Mouse (Mus musculus) limb, embryonic 15.5 days (tissue): ENCODE measurements around the gene Nrip3. TPM values are rescaled to one million over a fixed set of nuclear protein-coding genes. Genes with fewer than 3 reads are reported as not detected.

Source experiments
- ATAC-seq: fragments of 200-750 bp; cut with Nextera tagmentation; 2 replicates; pipeline ENCODE4 v1.8.0; 2017; ENCODE audit warnings: low read depth, moderate TSS enrichment; ENCODE audit not compliant: insufficient number of reproducible peaks, low FRiP score, low TSS enrichment
- H3K27ac ChIP-seq: fragments of 300-500 bp; sonication (generic); 2 replicates; pipeline ENCODE4 v1.5.1; 2015; ENCODE audit warnings: moderate library complexity, mild to moderate bottlenecking, inconsistent platforms
- H3K27me3 ChIP-seq: fragments of 300-500 bp; sonication (generic); 2 replicates; pipeline ENCODE4 v1.6.1; 2015; ENCODE audit warnings: inconsistent platforms
- H3K36me3 ChIP-seq: fragments of 300-500 bp; sonication (generic); 2 replicates; pipeline ENCODE4 v1.6.1; 2015; ENCODE audit warnings: inconsistent platforms
- H3K4me1 ChIP-seq: fragments of 300-500 bp; sonication (generic); 2 replicates; pipeline ENCODE4 v1.6.1; 2015; ENCODE audit warnings: inconsistent platforms
- H3K4me2 ChIP-seq: fragments of 300-500 bp; sonication (generic); 2 replicates; pipeline ENCODE4 v1.6.1; 2015; ENCODE audit warnings: mild to moderate bottlenecking, inconsistent platforms
- H3K4me3 ChIP-seq: fragments of 300-500 bp; sonication (generic); 2 replicates; pipeline ENCODE4 v1.5.1; 2015; ENCODE audit warnings: mild to moderate bottlenecking, inconsistent platforms
- H3K9ac ChIP-seq: fragments of 300-500 bp; sonication (generic); 2 replicates; pipeline ENCODE4 v1.6.1; 2015; ENCODE audit warnings: inconsistent platforms
- H3K9me3 ChIP-seq: fragments of 300-500 bp; sonication (generic); 2 replicates; pipeline ENCODE4 v1.6.1; 2016; ENCODE audit warnings: inconsistent platforms
- WGBS: fragments of 180-500 bp; shearing (Covaris S2); methylation state at CpG from one replicate; pipeline ENCODE4 v1.1.7; 2015; 5-methylcytosine and 5-hydroxymethylcytosine counted together
- polyA plus RNA-seq: library from polyadenylated mRNA; unstranded; fragments of >200 nt; fragmentation: Nextera tagmentation; extraction: Ambion mirVana; gene quantifications from 2 replicates; pipeline ENCODE4 v1.2.1, GENCODE M21; 2015

Nrip3 gene
- polyA plus RNA-seq, 1 experiment from 2014 or later: 1.7 TPM

DNA sequence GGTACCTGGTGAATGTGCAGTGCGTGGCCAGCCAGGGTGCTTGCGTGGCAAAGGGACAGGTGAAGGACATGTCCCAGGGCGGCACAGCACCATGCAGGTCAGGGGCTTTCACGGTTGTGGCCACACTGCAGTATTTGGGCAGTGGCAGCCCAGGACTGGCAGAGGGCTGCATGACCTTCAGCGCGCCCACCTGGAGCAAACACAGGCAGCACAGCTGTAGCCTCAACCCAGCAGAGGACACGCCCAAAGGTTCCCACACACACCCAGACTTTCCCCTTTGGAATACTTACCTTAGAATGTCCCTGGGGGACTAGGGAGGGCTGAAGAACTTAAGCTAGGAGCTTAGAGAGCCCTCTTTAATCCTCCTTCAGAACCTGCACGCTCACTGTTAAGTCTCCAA, 58.7 kb downstream of the Nrip3 start:
- 94% methylated on average over 8 of the region's 8 CpGs for WGBS
- no peak overlapping the region for H3K4me2 ChIP-seq
- H3K36me3 ChIP-seq: no peaks in the 10 kb centered on the region
- no peaks in the 10 kb centered on the region for H3K9me3 ChIP-seq
- no peak overlapping the region for H3K4me3 ChIP-seq
- no peaks in the 10 kb centered on the region for H3K27me3 ChIP-seq
- no peak for ATAC-seq
- H3K4me1 ChIP-seq: no peaks in the 10 kb centered on the region
- H3K9ac ChIP-seq: no peak overlapping the region
- H3K27ac ChIP-seq: no peak overlapping the region

DNA sequence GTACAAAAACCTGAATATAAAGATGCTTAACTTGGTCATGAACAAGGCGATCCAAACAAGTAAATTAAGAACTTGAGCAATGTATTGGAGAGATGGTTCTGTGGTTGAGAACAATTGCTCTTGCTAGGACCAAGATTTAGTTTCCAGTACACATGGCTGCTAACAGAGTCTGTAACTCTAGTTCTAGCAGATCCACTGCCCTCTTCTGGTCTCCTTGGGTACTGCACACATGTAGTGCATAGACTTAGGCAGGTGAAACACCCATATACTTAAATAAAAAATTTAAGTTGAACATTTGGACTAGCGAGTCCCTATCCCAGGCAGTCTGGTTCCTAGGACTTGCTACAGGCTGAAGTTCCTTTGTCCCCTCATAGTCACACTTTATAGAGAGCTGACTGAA, 59.2 kb downstream of the Nrip3 start:
- Histone ChIP-seq H3K4me1 (no peaks in the 10 kb centered on the region), H3K36me3 (no peaks in the 10 kb centered on the region), H3K27ac (no peak overlapping the region), H3K9me3 (no peaks in the 10 kb centered on the region), H3K4me3 (no peak overlapping the region), H3K9ac (no peak overlapping the region), H3K27me3 (no peaks in the 10 kb centered on the region), H3K4me2 (no peak overlapping the region)
- WGBS: 95% methylated on average over 2 of the region's 2 CpGs
- ATAC-seq: no peak

DNA sequence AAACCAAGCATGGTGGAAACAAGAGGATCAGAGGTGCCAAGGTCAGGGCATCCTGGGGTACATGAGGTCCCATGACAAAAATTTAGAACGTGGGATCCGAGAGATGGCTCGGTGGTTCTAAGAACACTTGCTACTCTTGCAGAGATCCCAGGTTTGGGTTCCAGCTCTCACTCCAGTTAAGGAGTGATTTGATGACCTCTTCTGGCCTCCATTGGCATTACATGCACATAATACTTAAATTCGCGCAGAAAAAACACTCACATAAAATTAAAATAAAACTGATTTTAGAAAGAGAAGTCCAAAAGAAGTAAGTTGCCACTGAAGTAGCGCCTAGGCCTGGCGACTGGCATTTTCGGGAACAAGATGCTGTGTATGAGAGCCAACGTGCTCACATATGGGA, 62.5 kb downstream of the Nrip3 start:
- no peaks in the 10 kb centered on the region for H3K9me3 ChIP-seq
- H3K4me3 ChIP-seq: no peak overlapping the region
- H3K27ac ChIP-seq: no peak overlapping the region
- H3K9ac ChIP-seq: no peak overlapping the region
- 54% methylated on average over 9 of the region's 9 CpGs for WGBS
- ATAC-seq: no peak
- H3K36me3 ChIP-seq: no peaks in the 10 kb centered on the region
- no peak overlapping the region for H3K4me2 ChIP-seq
- no peaks in the 10 kb centered on the region for H3K4me1 ChIP-seq
- no peaks in the 10 kb centered on the region for H3K27me3 ChIP-seq

DNA sequence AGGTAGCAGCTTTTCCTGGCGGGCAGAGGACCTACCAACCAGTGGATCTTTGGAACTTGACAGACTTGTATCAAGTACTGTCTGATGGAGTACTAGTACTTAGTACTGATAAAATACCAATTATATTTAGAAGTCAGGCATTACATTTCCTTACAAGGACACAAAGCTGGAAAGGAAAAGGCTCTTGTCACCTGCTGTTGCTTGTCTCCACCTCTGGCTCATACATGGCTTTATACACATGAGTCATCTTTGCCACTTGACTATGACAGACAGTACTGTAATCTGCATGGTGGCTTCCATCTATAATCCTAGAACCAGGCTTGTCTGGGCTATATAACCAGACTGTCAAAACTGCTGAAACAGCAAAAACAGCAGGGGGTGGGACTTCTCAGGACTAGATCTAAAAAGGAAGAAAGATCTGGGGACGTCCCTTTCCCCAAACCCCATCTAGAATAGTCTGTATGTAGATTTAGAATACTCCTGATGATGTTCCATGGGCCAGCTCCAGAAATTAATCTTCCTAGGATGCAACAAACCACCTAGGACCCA, 68.3 kb downstream of the Nrip3 start:
- peaks cover 34% of the 10 kb centered on the region for H3K36me3 ChIP-seq
- peaks cover 7% of the 10 kb centered on the region for H3K4me1 ChIP-seq
- no peak overlapping the region for H3K4me2 ChIP-seq
- no peaks in the 10 kb centered on the region for H3K27me3 ChIP-seq
- no peak overlapping the region for H3K4me3 ChIP-seq
- H3K9ac ChIP-seq: no peak overlapping the region
- ATAC-seq: no peak
- H3K27ac ChIP-seq: no peak overlapping the region
- H3K9me3 ChIP-seq: no peaks in the 10 kb centered on the region
- 86% methylated on average over 2 of the region's 2 CpGs for WGBS

DNA sequence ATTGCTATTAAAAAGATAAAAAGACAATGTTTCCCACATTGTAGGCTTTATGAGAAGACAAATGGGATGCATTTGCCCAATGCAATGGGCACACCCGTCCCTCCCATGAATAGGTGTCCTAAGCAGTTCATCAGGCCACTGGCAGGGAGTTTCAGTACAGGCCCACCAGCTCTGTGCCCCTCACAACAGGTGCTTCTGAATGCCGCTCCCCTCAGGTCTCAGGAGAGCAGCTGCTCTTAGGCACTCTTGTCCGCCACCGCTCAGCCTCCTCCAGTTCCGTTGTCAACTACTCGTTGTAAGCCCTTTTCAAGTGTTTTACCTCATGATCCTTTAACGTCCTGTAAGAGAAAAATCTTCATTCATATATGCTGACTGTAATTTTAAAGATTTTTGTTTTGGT, 69.6 kb downstream of the Nrip3 start:
- peaks cover 34% of the 10 kb centered on the region for H3K36me3 ChIP-seq
- H3K4me3 ChIP-seq: no peak overlapping the region
- no peak overlapping the region for H3K9ac ChIP-seq
- peaks cover 11% of the 10 kb centered on the region for H3K4me1 ChIP-seq
- 85% methylated on average over 7 of the region's 7 CpGs for WGBS
- no peaks in the 10 kb centered on the region for H3K27me3 ChIP-seq
- ATAC-seq: no peak
- H3K27ac ChIP-seq: no peak overlapping the region
- H3K9me3 ChIP-seq: no peaks in the 10 kb centered on the region
- no peak overlapping the region for H3K4me2 ChIP-seq

DNA sequence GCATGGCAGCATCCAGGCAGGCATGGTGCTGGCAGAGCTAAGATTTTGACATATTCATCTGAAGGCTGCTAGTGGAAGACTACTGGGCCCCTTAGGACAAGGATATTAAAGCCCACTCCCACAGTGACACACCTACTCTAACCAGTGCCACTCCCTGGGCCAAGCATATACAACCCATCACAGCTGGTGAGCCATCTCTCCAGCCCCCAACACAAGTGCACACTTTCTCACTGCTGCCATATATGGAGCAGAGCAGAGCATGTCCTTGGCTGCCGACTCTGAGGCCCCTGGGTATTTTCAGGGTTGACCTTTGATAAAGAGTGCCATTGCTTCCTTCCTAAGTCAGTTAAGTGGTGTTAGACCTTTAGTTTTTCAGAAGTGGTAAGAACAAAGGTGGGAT, 71.8 kb downstream of the Nrip3 start:
- Histone ChIP-seq H3K27me3 (no peaks in the 10 kb centered on the region), H3K36me3 (peaks cover 34% of the 10 kb centered on the region), H3K9ac (no peak overlapping the region), H3K27ac (no peak overlapping the region), H3K4me3 (no peak overlapping the region), H3K9me3 (no peaks in the 10 kb centered on the region), H3K4me2 (no peak overlapping the region), H3K4me1 (peaks cover 11% of the 10 kb centered on the region)
- 70% methylated on average over 1 of the region's 1 CpGs for WGBS
- ATAC-seq: no peak

DNA sequence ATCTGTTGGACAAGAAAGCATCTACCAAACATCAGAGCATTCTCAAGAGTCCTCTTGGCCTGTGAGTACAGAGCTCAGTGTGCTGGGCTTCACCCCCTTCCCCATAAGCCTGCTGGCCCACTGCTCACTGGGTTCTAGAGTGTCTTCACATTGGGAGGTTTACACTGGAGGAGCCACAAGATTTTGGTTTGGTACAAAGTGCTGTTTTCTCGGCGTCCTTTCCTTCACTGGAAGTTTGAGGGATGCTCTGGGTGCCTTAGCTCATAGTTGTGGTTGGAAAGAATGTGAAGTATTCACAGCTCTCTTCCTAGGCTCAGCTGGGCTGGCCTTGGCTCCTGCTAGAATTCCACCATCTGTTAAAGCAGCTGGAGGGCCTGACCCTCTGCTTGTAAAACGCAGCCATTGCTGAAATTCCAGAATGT, 72.9 kb downstream of the Nrip3 start:
- WGBS: 13% methylated on average over 3 of the region's 3 CpGs
- Histone ChIP-seq H3K9ac (no peak overlapping the region), H3K4me1 (peaks cover 20% of the 10 kb centered on the region), H3K4me3 (no peak overlapping the region), H3K27ac (peak overlapping the region; percentile 79), H3K9me3 (no peaks in the 10 kb centered on the region), H3K27me3 (no peaks in the 10 kb centered on the region), H3K4me2 (no peak overlapping the region), H3K36me3 (peaks cover 34% of the 10 kb centered on the region)
- peak; percentile 73; the same call in 1 of the 2 replicates for ATAC-seq

Other genes starting within 250 kb of the Nrip3 start
- gene St5, start 78.4 kb downstream of the Nrip3 start, polyA plus RNA-seq: 46.0 and 46.3 TPM in 2 replicates
- gene Akip1, start 78.3 kb downstream of the Nrip3 start, polyA plus RNA-seq: 39.4 and 41.2 TPM in 2 replicates
- not detected in 2 replicates for gene BC051019, start 58.2 kb downstream of the Nrip3 start, polyA plus RNA-seq
- gene Ascl3, start 50.3 kb downstream of the Nrip3 start, polyA plus RNA-seq: not detected in 2 replicates
- 64.7 and 74.2 TPM in 2 replicates for gene Tmem9b, start 29.1 kb downstream of the Nrip3 start, polyA plus RNA-seq
- 11.6 and 12.2 TPM in 2 replicates for gene Scube2, start 83.7 kb upstream of the Nrip3 start, polyA plus RNA-seq
- gene Dennd5a, start 178.4 kb upstream of the Nrip3 start, polyA plus RNA-seq: 31.9 and 34.7 TPM in 2 replicates
- gene Tmem41b, start 204.9 kb upstream of the Nrip3 start, polyA plus RNA-seq: 69.8 and 71.6 TPM in 2 replicates
- 35.1 and 42.8 TPM in 2 replicates for gene Ipo7, start 236.2 kb upstream of the Nrip3 start, polyA plus RNA-seq